Mouse (Mus musculus): ENCODE data around the gene Cyp24a1.

GRCm38 (mm10) chr2:170459805-170460204 lies 37.1 kb downstream of the Cyp24a1 start:
- TF ChIP-seq CTCF (IDR thresholded peaks at IDR 0.05; ENCODE audit: borderline replicate concordance, control insufficient read depth, extremely low read depth, insufficient read depth, low read length, poor library complexity), result no peak
- no peak for TF ChIP-seq POLR2A (IDR thresholded peaks at IDR 0.05; ENCODE audit: control insufficient read depth, extremely low read depth, insufficient read depth, low read length, poor library complexity)

Measured in thymus, adult 2 months (tissue).